Mouse (Mus musculus) Patski (cell line): ENCODE measurements at regions not wholly inside any gene's neighbourhood (a gene's known extent, or its start where the extent isn't known, plus 50 kb on each side); places are given as distances from the start of the nearest gene placed in this dataset.
A peak's percentile ranks its signal among the peaks of the same experiment; 100 is the strongest.

Experiments used
- ATAC-seq: fragments of 100-300 bp; one replicate; pipeline ENCODE4 v1.8.0; 2021
- CTCF ChIA-PET: fragments of 350-600 bp; sonication (Branson Sonifier 250); formaldehyde crosslinking; loops from one replicate; lab custom pipeline; 2022; ENCODE audit warnings: inconsistent platforms; lab: Charles Lee
- POLR2A ChIA-PET: fragments of 350-600 bp; sonication (Branson Sonifier 250); formaldehyde crosslinking; loops from one replicate; lab custom pipeline; 2022; ENCODE audit warnings: antibody characterized with exemption, inconsistent platforms; lab: Charles Lee
- DNase-seq: peaks from one replicate; pipeline ENCODE4 v3.0.0-alpha.2; 2011; ENCODE audit warnings: low read depth, low spot score
- H3K27me3 ChIP-seq: fragments of 371-371 bp; one replicate; pipeline ENCODE4 v1.5.1; 2021
- CTCF ChIP-seq: fragments of 100-300 bp; IDR thresholded peaks from one replicate; pipeline ENCODE4 v1.5.1; 2021
- in situ Hi-C: fragments of 300-500 bp; cut with MboI; formaldehyde crosslinking; loops from 3 replicates; pipeline ENCODE4 v1.11.1; 2018; ENCODE audit warnings: low pct_unique_long_range_greater_than_20kb, mixed read lengths

GRCm38 (mm10) chr1:183660541-183660940, 242.5 kb downstream of the Hhipl2 start:
- in situ Hi-C loops: loop anchor here (25.0 kb wide), 1 partner anchor 577 kb away; no protein-coding TSS in a partner anchor
- no peak for TF ChIP-seq CTCF
- no peaks in the 10 kb centered on the region for H3K27me3 ChIP-seq
- ATAC-seq (no peak), DNase-seq (no peak)
- ChIA-PET POLR2A (interaction anchor here (0.6 to 0.7 kb wide), 2 partner anchors 261 to 600 kb away, joined by 3 read pairs; no protein-coding TSS in a partner anchor), CTCF (no interaction called here)

- H3K27me3 ChIP-seq: no peaks in the 10 kb centered on the region
- no peak for ATAC-seq
- CTCF ChIA-PET: no interaction called here
- no peak for TF ChIP-seq CTCF
- POLR2A ChIA-PET: no interaction called here
- in situ Hi-C loops: loop anchor here (25.0 kb wide), 1 partner anchor 575 kb away; no protein-coding TSS in a partner anchor
- DNase-seq: no peak
These were observed 244.5 kb downstream of the Hhipl2 start for GRCm38 (mm10) chr1:183662369-183663043.

- in situ Hi-C loops: loop anchor here (25.0 kb wide), 1 partner anchor 568 kb away; no protein-coding TSS in a partner anchor
- TF ChIP-seq CTCF: no peak
- CTCF ChIA-PET: no interaction called here
- no peaks in the 10 kb centered on the region for H3K27me3 ChIP-seq
- DNase-seq (no peak), ATAC-seq (no peak)
- POLR2A ChIA-PET: no interaction called here
These were observed 251.3 kb downstream of the Hhipl2 start for GRCm38 (mm10) chr1:183669271-183669670.

GRCm38 (mm10) chr1:183669674-183670073, 251.7 kb downstream of the Hhipl2 start:
- in situ Hi-C loops: loop anchor here (25.0 kb wide), 1 partner anchor 568 kb away; no protein-coding TSS in a partner anchor
- ATAC-seq: no peak
- no peak for TF ChIP-seq CTCF

GRCm38 (mm10) chr1:183670542-183670941, 252.5 kb downstream of the Hhipl2 start:
- no peak for ATAC-seq

More at GRCm38 (mm10) chr1:183669674-183670073, 251.7 kb downstream of the Hhipl2 start:
- CTCF ChIA-PET: no interaction called here
- DNase-seq: no peak
- H3K27me3 ChIP-seq: no peaks in the 10 kb centered on the region
- POLR2A ChIA-PET: no interaction called here

GRCm38 (mm10) chr1:183671541-183671940, 253.5 kb downstream of the Hhipl2 start:
- POLR2A ChIA-PET: no interaction called here
- in situ Hi-C loops: loop anchor here (25.0 kb wide), 1 partner anchor 566 kb away; no protein-coding TSS in a partner anchor
- ATAC-seq (no peak), DNase-seq (no peak)
- CTCF ChIA-PET: interaction anchor here (0.9 kb wide), 1 partner anchor 9 kb away, joined by 4 read pairs; no protein-coding TSS in a partner anchor
- H3K27me3 ChIP-seq: no peaks in the 10 kb centered on the region
- TF ChIP-seq CTCF: no peak

More at GRCm38 (mm10) chr1:183670542-183670941, 252.5 kb downstream of the Hhipl2 start:
- no peaks in the 10 kb centered on the region for H3K27me3 ChIP-seq
- TF ChIP-seq CTCF: no peak
- no peak for DNase-seq
- in situ Hi-C loops: loop anchor here (25.0 kb wide), 1 partner anchor 567 kb away; no protein-coding TSS in a partner anchor
- CTCF ChIA-PET: no interaction called here
- POLR2A ChIA-PET: interaction anchor here (0.6 kb wide), 1 partner anchor 123 kb away, joined by 4 read pairs; no protein-coding TSS in a partner anchor

- ChIA-PET CTCF (no interaction called here), POLR2A (no interaction called here)
- ATAC-seq (no peak), DNase-seq (no peak)
- in situ Hi-C loops: loop anchor here (25.0 kb wide), 1 partner anchor 565 kb away; no protein-coding TSS in a partner anchor
- no peak for TF ChIP-seq CTCF
- H3K27me3 ChIP-seq: no peaks in the 10 kb centered on the region
These were observed 254.5 kb downstream of the Hhipl2 start for GRCm38 (mm10) chr1:183672521-183672920.

- no peak for DNase-seq
- no peak for ATAC-seq
- ChIA-PET CTCF (no interaction called here), POLR2A (no interaction called here)
- TF ChIP-seq CTCF: no peak
- in situ Hi-C loops: no loop called here
- H3K27me3 ChIP-seq: no peaks in the 10 kb centered on the region
These were observed 259.6 kb downstream of the Hhipl2 start for GRCm38 (mm10) chr1:183677585-183677984.

GRCm38 (mm10) chr1:183679949-183680348, 261.9 kb downstream of the Hhipl2 start:
- no peaks in the 10 kb centered on the region for H3K27me3 ChIP-seq
- ATAC-seq: peak; percentile 85
- peak; percentile 56 for DNase-seq
- CTCF ChIA-PET: interaction anchor here (0.8 to 1.2 kb wide), 2 partner anchors 8 to 12 kb away, joined by 3 to 4 read pairs; no protein-coding TSS in a partner anchor
- in situ Hi-C loops: no loop called here
- TF ChIP-seq CTCF: no peak
- POLR2A ChIA-PET: no interaction called here

- CTCF ChIA-PET: no interaction called here
- no peaks in the 10 kb centered on the region for H3K27me3 ChIP-seq
- DNase-seq: no peak
- no peak for TF ChIP-seq CTCF
- in situ Hi-C loops: no loop called here
- POLR2A ChIA-PET: no interaction called here
- no peak for ATAC-seq
These were observed 268.0 kb downstream of the Hhipl2 start for GRCm38 (mm10) chr1:183686056-183686455.

GRCm38 (mm10) chr1:183692756-183693155, 274.7 kb downstream of the Hhipl2 start:
- ChIA-PET CTCF (interaction anchor here (1.1 to 1.5 kb wide), 2 partner anchors 13 to 21 kb away, joined by 3 read pairs; no protein-coding TSS in a partner anchor), POLR2A (no interaction called here)
- TF ChIP-seq CTCF: no peak
- H3K27me3 ChIP-seq: no peaks in the 10 kb centered on the region
- ATAC-seq: no peak
- in situ Hi-C loops: no loop called here
- DNase-seq: no peak
